Mouse (Mus musculus): ENCODE results near the gene Mllt1.

Mllt1 gene

DNA sequence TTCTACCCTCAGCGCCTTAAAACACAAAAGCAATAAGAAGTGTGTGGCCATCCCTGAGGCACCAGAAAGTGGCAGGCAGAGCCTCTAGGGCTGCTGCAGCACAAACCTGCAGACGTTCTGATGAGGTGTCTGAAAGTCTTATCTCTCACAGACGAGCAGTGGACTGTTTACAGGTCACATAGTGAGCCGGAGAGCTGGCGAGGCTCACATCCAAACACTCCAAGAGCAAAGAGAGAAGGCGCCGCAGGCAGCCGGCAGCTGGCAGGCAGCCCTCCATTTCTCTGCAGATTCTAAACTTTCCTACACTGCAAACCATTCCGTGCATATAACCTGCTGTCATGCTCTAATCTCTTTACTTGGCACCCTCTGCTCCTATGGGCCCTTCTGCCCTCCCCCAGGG, 27.3 kb downstream of the Mllt1 start:
- CTCF ChIA-PET = no interaction called here
- POLR2A ChIA-PET = no interaction called here

DNA sequence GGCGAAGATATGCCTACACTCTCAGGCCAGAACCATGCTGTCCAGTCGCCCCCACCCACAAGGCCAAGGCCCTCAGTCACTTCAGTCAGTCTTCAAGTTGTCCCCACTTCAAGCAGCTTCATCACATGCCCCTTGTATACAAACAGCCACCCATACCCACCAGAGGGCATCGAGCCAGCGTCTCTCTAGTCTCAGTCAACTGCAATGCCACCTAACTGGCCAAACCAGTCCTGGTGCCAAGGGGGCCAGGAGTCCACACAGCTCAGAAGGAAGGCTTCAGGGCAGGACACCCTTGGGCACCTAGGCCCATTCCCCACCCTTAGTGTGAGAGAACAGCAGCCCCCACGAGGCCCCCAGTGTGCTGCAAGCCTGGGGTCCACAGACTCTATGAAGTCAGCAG, 28.1 kb downstream of the Mllt1 start:
- ChIA-PET CTCF (no interaction called here), POLR2A (interaction anchor here in 2 of 4 experiments (1.1 to 1.8 kb wide), 4 partner anchors 9 to 75 kb away, joined by 3 to 7 read pairs (median 5); no protein-coding TSS in a partner anchor)

DNA sequence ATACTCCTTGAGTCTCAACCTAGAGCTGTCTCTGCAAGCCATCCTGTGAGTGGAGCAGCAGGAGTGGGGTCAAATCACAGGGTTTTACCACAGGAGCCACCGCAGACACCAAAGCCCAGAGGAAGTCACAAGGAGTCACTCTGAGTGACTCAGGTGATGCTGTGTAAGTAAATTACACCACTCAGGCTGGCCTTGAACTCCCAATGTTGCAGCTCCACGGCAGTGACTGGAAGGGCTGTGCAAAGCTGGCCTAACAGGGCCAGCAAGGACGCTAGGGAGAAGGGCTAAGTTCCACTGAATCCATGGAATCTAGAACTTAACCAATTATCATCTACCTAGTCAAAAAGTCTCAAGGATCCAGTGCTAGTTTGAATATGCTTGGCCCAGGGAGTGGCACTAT, 29.0 kb downstream of the Mllt1 start:
- ChIA-PET CTCF (interaction anchor here in 1 of 4 experiments (1.1 kb wide), 1 partner anchor 98 kb away, joined by 3 read pairs; no protein-coding TSS in a partner anchor), POLR2A (interaction anchor here in 3 of 4 experiments (0.6 to 1.8 kb wide), 6 partner anchors 9 to 582 kb away, joined by 3 to 7 read pairs (median 5); no protein-coding TSS in a partner anchor)

DNA sequence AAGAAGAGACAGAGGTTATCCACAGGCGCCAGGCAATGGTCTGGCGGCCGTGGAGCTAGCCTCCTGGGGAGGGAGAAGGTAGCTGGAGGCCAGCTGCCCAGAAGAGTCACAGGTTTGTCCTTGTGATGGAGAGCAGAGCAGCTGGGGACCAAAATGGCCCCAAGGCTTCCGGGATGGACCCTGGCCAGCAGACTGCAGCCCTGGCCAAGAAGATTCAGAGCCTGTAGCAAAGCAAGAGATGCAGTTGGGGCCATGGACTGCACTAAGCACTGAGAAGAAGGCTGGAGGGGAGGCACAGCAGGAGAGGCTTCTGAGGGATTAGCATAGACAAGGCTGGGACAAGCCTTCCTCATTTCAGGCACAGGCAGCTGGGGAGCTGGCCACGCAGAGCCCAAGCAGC, 32.5 kb downstream of the Mllt1 start:
- POLR2A ChIA-PET = interaction anchor here in 2 of 4 experiments (1.1 to 1.3 kb wide), 2 partner anchors 72 to 138 kb away, joined by 3 to 4 read pairs; partner anchors contain the start of genes Dus3l (in 1 of the 2) and Rfx2 (in 1 of the 2)
- CTCF ChIA-PET = interaction anchor here in 1 of 4 experiments (1.6 kb wide), 1 partner anchor 125 kb away, joined by 5 read pairs; no protein-coding TSS in a partner anchor

- ChIA-PET POLR2A (interaction anchor here in 3 of 4 experiments (0.5 to 5.2 kb wide), 15 partner anchors 9 to 314 kb away, joined by 3 to 38 read pairs (median 4); partner anchors contain the start of genes Dus3l (in 1 of the 3), Gm17949 (in 1 of the 3), Gtf2f1 (in 1 of the 3) and Mllt1 (in 1 of the 3)), CTCF (interaction anchor here (0.6 to 4.9 kb wide), 41 partner anchors 9 to 437 kb away, joined by 3 to 32 read pairs (median 3); partner anchors contain the start of genes Mllt1 (in 3 of the 4), Alkbh7 (in 1 of the 4), Clpp (in 1 of the 4) and Khsrp (in 1 of the 4))
Observed at GRCm38 (mm10) chr17:56897630-56898195, 37.5 kb downstream of the Mllt1 start.

- ChIA-PET CTCF (interaction anchor here (0.6 to 4.9 kb wide), 25 partner anchors 8 to 142 kb away, joined by 3 to 32 read pairs (median 4); partner anchors contain the start of genes Mllt1 (in 2 of the 4), Clpp (in 1 of the 4), Khsrp (in 1 of the 4) and Nrtn (in 1 of the 4)), POLR2A (interaction anchor here in 3 of 4 experiments (1.0 to 5.2 kb wide), 6 partner anchors 10 to 84 kb away, joined by 3 to 38 read pairs (median 6); partner anchors contain the start of gene Mllt1 (in 1 of the 3))
Observed at GRCm38 (mm10) chr17:56896513-56897129, 38.6 kb downstream of the Mllt1 start.

DNA sequence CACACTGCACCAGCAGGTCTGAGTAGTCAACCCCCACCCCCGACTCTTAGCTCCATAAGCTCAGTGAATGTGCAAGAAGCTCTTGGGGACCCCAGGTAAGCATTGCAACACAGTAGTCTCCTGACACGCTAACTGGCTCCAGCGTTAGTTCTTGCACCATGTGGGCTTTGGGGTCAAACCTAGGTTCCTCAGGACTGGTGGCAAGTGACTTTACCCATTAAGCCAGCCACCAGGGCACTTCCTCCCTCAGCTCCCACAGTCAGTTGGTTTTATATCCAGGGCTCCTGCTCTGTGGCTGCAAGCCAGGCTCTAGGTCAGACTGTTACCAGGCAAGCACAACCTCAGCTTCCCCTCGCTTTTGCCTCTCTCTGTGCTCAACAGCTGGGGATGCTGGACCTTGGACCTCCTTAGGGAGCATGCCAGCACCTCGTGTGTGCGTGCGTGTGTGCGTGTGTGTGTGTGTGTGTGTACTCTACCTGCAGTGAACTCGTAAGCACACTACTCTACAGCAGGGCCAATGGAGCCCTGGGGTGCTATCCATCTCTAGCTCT, 39.8 kb downstream of the Mllt1 start:
- ChIA-PET POLR2A (interaction anchor here in 2 of 4 experiments (0.6 to 2.4 kb wide), 6 partner anchors 18 to 128 kb away, joined by 3 to 6 read pairs (median 3); no protein-coding TSS in a partner anchor), CTCF (interaction anchor here in 3 of 4 experiments (0.5 to 1.5 kb wide), 6 partner anchors 19 to 423 kb away, joined by 3 to 4 read pairs (median 3); partner anchors contain the start of genes Dus3l (in 1 of the 3) and Nrtn (in 1 of the 3))

DNA sequence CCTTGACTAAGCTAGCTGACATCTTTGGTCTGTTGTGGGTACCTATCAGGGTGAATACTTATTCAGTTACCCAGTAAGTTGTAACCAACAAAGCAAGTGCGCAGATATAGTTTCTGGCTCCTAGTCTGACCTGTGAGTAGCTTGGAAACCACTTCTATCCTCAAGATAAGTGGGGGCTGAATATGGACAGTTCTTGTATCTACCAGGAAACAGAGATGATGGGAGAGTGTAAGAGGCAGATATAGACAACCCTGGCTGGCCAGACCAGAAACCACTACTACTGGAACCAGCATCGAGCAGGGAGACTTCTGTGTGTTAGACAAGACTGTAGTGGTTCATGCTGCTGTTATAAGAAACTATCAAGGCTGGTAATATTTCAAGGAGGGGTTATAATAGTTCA, 45.2 kb downstream of the Mllt1 start:
- CTCF ChIA-PET = interaction anchor here in 1 of 4 experiments (0.8 kb wide), 2 partner anchors 24 to 112 kb away, joined by 3 to 5 read pairs; no protein-coding TSS in a partner anchor
- POLR2A ChIA-PET = interaction anchor here (0.6 to 8.7 kb wide), 13 partner anchors 11 to 322 kb away, joined by 3 to 95 read pairs (median 4); partner anchors contain the start of genes 1700061G19Rik (in 1 of the 4), Acsbg2 (in 1 of the 4), Gm17949 (in 1 of the 4) and Gtf2f1 (in 1 of the 4)

- CTCF ChIA-PET = interaction anchor here (0.6 to 2.7 kb wide), 33 partner anchors 9 to 763 kb away, joined by 3 to 13 read pairs (median 4); partner anchors contain the start of genes 1700061G19Rik (in 1 of the 4), Dus3l (in 1 of the 4), Mllt1 (in 1 of the 4) and Nrtn (in 1 of the 4)
- POLR2A ChIA-PET = interaction anchor here (0.5 to 8.7 kb wide), 20 partner anchors 10 to 471 kb away, joined by 3 to 95 read pairs (median 4); partner anchors contain the start of genes Acsbg2 (in 2 of the 4), Dus3l (in 1 of the 4), Mllt1 (in 1 of the 4) and Rfx2 (in 1 of the 4)
Observed at GRCm38 (mm10) chr17:56888050-56888449, 47.2 kb downstream of the Mllt1 start.

- ChIA-PET POLR2A (interaction anchor here in 3 of 4 experiments (0.6 to 8.7 kb wide), 19 partner anchors 8 to 175 kb away, joined by 3 to 95 read pairs (median 4); partner anchors contain the start of genes Acsbg2 (in 1 of the 3) and Dus3l (in 1 of the 3)), CTCF (interaction anchor here in 3 of 4 experiments (0.7 to 1.2 kb wide), 5 partner anchors 12 to 107 kb away, joined by 3 to 8 read pairs (median 5); no protein-coding TSS in a partner anchor)
Observed at GRCm38 (mm10) chr17:56884809-56885208, 50.4 kb downstream of the Mllt1 start.

DNA sequence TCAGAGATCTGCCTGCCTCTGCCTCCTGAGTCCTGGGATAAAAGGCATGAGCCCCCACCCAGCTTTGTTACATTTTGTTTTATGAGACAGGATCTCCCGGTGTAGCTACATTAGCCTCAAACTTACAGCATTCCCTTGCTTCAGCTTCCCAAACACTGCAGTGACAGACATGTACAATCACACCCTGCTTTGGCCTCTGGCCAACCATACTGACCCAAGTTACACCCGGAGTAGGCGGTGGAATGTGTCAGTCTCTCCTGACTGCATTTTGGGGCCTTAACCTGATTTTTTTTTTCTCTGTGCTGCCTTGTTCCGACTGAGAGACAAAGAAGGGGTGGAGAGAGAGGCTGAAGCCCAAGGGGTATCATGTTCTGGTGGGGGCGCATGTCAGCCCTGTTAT, 50.9 kb downstream of the Mllt1 start:
- CTCF ChIA-PET = interaction anchor here in 2 of 4 experiments (0.6 kb wide), 3 partner anchors 10 to 24 kb away, joined by 3 read pairs; partner anchors contain the start of gene Acsbg2 (in 1 of the 2)
- POLR2A ChIA-PET = interaction anchor here in 3 of 4 experiments (0.6 to 8.7 kb wide), 13 partner anchors 10 to 140 kb away, joined by 3 to 95 read pairs (median 6); partner anchors contain the start of genes Acsbg2 (in 1 of the 3) and Dus3l (in 1 of the 3)

- POLR2A ChIA-PET = interaction anchor here in 2 of 4 experiments (0.6 to 8.7 kb wide), 15 partner anchors 7 to 139 kb away, joined by 3 to 95 read pairs (median 5); partner anchors contain the start of gene Acsbg2 (in 1 of the 2)
Observed at GRCm38 (mm10) chr17:56883612-56884011, 51.6 kb downstream of the Mllt1 start.

GRCm38 (mm10) chr17:56877426-56877825, 57.8 kb downstream of the Mllt1 start:
- POLR2A ChIA-PET = interaction anchor here (0.5 to 4.7 kb wide), 59 partner anchors 8 to 651 kb away, joined by 3 to 70 read pairs (median 4); partner anchors contain the start of genes Dus3l (in 3 of the 4), Rfx2 (in 2 of the 4), Alkbh7 (in 1 of the 4) and Khsrp (in 1 of the 4)

More at GRCm38 (mm10) chr17:56883612-56884011, 51.6 kb downstream of the Mllt1 start:
- CTCF ChIA-PET = interaction anchor here in 1 of 4 experiments (0.6 kb wide), 2 partner anchors 9 to 23 kb away, joined by 3 read pairs; partner anchors contain the start of gene Acsbg2

GRCm38 (mm10) chr17:56876981-56877380, 58.2 kb downstream of the Mllt1 start:
- ChIA-PET CTCF (interaction anchor here (0.6 to 1.3 kb wide), 6 partner anchors 11 to 112 kb away, joined by 3 to 5 read pairs (median 3); partner anchors contain the start of gene Dus3l (in 1 of the 4)), POLR2A (interaction anchor here (0.6 to 4.7 kb wide), 56 partner anchors 8 to 265 kb away, joined by 3 to 70 read pairs (median 4); partner anchors contain the start of genes Dus3l (in 3 of the 4), Mllt1 (in 2 of the 4), Rfx2 (in 2 of the 4) and Alkbh7 (in 1 of the 4))

More at GRCm38 (mm10) chr17:56877426-56877825, 57.8 kb downstream of the Mllt1 start:
- CTCF ChIA-PET = interaction anchor here (0.6 to 1.3 kb wide), 7 partner anchors 10 to 113 kb away, joined by 3 to 5 read pairs (median 3); partner anchors contain the start of gene Dus3l (in 1 of the 4)

DNA sequence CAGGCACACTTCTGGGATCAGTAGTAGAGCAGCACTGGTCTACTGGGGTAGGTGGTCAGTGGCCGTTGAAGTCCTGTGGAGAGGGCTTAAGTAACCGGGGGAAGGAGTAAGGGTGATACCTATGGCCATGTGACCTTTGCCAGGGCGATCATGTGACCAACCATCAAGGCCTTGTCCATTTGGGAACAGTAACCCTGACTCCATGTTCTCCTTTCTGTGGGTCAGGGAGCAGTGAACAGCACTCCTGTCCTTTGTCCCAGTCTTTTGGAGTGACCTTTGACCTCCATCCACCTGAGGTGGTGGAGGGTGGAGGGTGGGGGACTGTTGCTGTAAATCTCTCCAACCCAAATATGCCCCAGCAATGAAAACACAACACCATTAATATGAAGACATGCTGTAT, 58.8 kb downstream of the Mllt1 start:
- ChIA-PET CTCF (interaction anchor here in 2 of 4 experiments (1.2 kb wide), 2 partner anchors 11 to 112 kb away, joined by 4 to 5 read pairs; partner anchors contain the start of gene Dus3l (in 1 of the 2)), POLR2A (interaction anchor here in 3 of 4 experiments (0.6 to 9.6 kb wide), 48 partner anchors 8 to 167 kb away, joined by 3 to 81 read pairs (median 6); partner anchors contain the start of genes Dus3l (in 3 of the 3), Rfx2 (in 2 of the 3), Alkbh7 (in 1 of the 3) and Khsrp (in 1 of the 3))

GRCm38 (mm10) chr17:56874936-56875651, 60.1 kb downstream of the Mllt1 start, which contains the start of gene 1700061G19Rik:
TSS of gene 1700061G19Rik (plus strand) at chr17:56875477.
- POLR2A ChIA-PET = interaction anchor here in 3 of 4 experiments (0.6 to 9.6 kb wide), 23 partner anchors 9 to 551 kb away, joined by 3 to 95 read pairs (median 5); partner anchors contain the start of gene Rfx2 (in 1 of the 3)
- CTCF ChIA-PET = interaction anchor here in 2 of 4 experiments (0.6 to 1.2 kb wide), 4 partner anchors 13 to 61 kb away, joined by 3 to 4 read pairs (median 3); no protein-coding TSS in a partner anchor
